Mouse (Mus musculus): ENCODE data around the gene Shf. TPM values are rescaled to one million over a fixed set of nuclear protein-coding genes. Genes with fewer than 3 reads are reported as not detected.
A peak's percentile ranks its signal among the peaks of the same experiment; 100 is the strongest.
"Not testable (repeated sequence)": the region's sequence is repeated elsewhere in the genome, so short reads cannot be mapped to it uniquely, and the experiment has no call there.

Gene Shf
- polyA plus RNA-seq, 1 experiment from 2014 or later: 2.3 TPM

- peaks cover 13% of the 10 kb centered on the region for H3K4me1 ChIP-seq
- WGBS: 70% methylated on average over 12 of the region's 12 CpGs
- no peak overlapping the region for H3K9ac ChIP-seq
- H3K27ac ChIP-seq: no peak overlapping the region
- no peak for ATAC-seq (ENCODE audit: insufficient read depth, low FRiP score, low read depth)
- H3K9me3 ChIP-seq: no peaks in the 10 kb centered on the region
- H3K4me3 ChIP-seq (replicated peaks): no peak overlapping the region
- no peak overlapping the region for H3K4me2 ChIP-seq
- H3K27me3 ChIP-seq (replicated peaks): no peaks in the 10 kb centered on the region
- H3K36me3 ChIP-seq: 0 out of 2 replicates have a peak, but pooled peaks cover 3% of the 10 kb centered on the region
Measured at GRCm38 (mm10) chr2:122354191-122354929, 14.6 kb downstream of the Shf start.

- Histone ChIP-seq H3K27me3 (replicated peaks) (no peaks in the 10 kb centered on the region), H3K9me3 (no peaks in the 10 kb centered on the region), H3K4me2 (no peak overlapping the region), H3K27ac (no peak overlapping the region), H3K4me1 (peaks cover 18% of the 10 kb centered on the region), H3K36me3 (0 out of 2 replicates have a peak, but pooled peaks cover 3% of the 10 kb centered on the region), H3K4me3 (replicated peaks) (no peak overlapping the region), H3K9ac (no peak overlapping the region)
- ATAC-seq (ENCODE audit: insufficient read depth, low FRiP score, low read depth): no peak
- WGBS: 86% methylated on average over 8 of the region's 8 CpGs
Measured at GRCm38 (mm10) chr2:122353765-122354164, 15.2 kb downstream of the Shf start.

- Histone ChIP-seq H3K4me1 (peaks cover 21% of the 10 kb centered on the region), H3K9me3 (no peaks in the 10 kb centered on the region), H3K27ac (no peak overlapping the region), H3K4me2 (no peak overlapping the region), H3K9ac (no peak overlapping the region), H3K36me3 (0 out of 2 replicates have a peak, but pooled peaks cover 3% of the 10 kb centered on the region), H3K4me3 (replicated peaks) (no peak overlapping the region), H3K27me3 (replicated peaks) (no peaks in the 10 kb centered on the region)
- WGBS: 74% methylated on average over 6 of the region's 6 CpGs
- ATAC-seq (ENCODE audit: insufficient read depth, low FRiP score, low read depth): no peak
Measured at GRCm38 (mm10) chr2:122352992-122353391, 16.0 kb downstream of the Shf start.

GRCm38 (mm10) chr2:122351931-122352329 lies 17.0 kb downstream of the Shf start:
- no peak overlapping the region for H3K4me2 ChIP-seq
- peak overlapping the region; percentile 8; the same call in 1 of the 2 replicates for H3K27ac ChIP-seq
- 66% methylated on average over 4 of the region's 4 CpGs for WGBS

GRCm38 (mm10) chr2:122351156-122351930 lies 17.6 kb downstream of the Shf start:
- no peak overlapping the region for H3K4me2 ChIP-seq
- 0 out of 2 replicates have a peak, but pooled peaks cover 3% of the 10 kb centered on the region for H3K36me3 ChIP-seq
- H3K4me3 ChIP-seq (replicated peaks): no peak overlapping the region
- H3K27ac ChIP-seq: 0 out of 2 replicates have a peak overlapping the region, but pooled peaks have one; percentile 8
- peaks cover 24% of the 10 kb centered on the region for H3K4me1 ChIP-seq
- H3K9ac ChIP-seq: no peak overlapping the region
- H3K27me3 ChIP-seq (replicated peaks): no peaks in the 10 kb centered on the region
- no peak for ATAC-seq (ENCODE audit: insufficient read depth, low FRiP score, low read depth)
- no peaks in the 10 kb centered on the region for H3K9me3 ChIP-seq
- WGBS: 65% methylated on average over 5 of the region's 5 CpGs

More at GRCm38 (mm10) chr2:122351931-122352329, 17.0 kb downstream of the Shf start:
- no peak overlapping the region for H3K4me3 ChIP-seq (replicated peaks)
- H3K9me3 ChIP-seq: no peaks in the 10 kb centered on the region
- peaks cover 24% of the 10 kb centered on the region for H3K4me1 ChIP-seq
- 0 out of 2 replicates have a peak, but pooled peaks cover 3% of the 10 kb centered on the region for H3K36me3 ChIP-seq
- no peaks in the 10 kb centered on the region for H3K27me3 ChIP-seq (replicated peaks)
- H3K9ac ChIP-seq: no peak overlapping the region
- no peak for ATAC-seq (ENCODE audit: insufficient read depth, low FRiP score, low read depth)

- Histone ChIP-seq H3K4me1 (peaks cover 24% of the 10 kb centered on the region), H3K27me3 (replicated peaks) (no peaks in the 10 kb centered on the region), H3K9ac (peak overlapping the region; percentile 76), H3K4me3 (replicated peaks) (peak overlapping the region; percentile 68), H3K9me3 (no peaks in the 10 kb centered on the region), H3K4me2 (peak overlapping the region; percentile 81), H3K36me3 (0 out of 2 replicates have a peak, but pooled peaks cover 3% of the 10 kb centered on the region), H3K27ac (peak overlapping the region; percentile 98)
- 12% methylated on average over 14 of the region's 14 CpGs for WGBS
- ATAC-seq (ENCODE audit: insufficient read depth, low FRiP score, low read depth): peak; percentile 51
Measured at GRCm38 (mm10) chr2:122349136-122349785, 19.7 kb downstream of the Shf start.

GRCm38 (mm10) chr2:122348531-122349131 lies 20.3 kb downstream of the Shf start:
- whole genome bisulfite sequencing: 0% methylated on average over 54 of the region's 63 CpGs
- H3K36me3 ChIP-seq: 0 out of 2 replicates have a peak, but pooled peaks cover under 1% of the 10 kb centered on the region
- H3K9ac ChIP-seq: peak overlapping the region; percentile 76
- H3K27me3 ChIP-seq (replicated peaks): no peaks in the 10 kb centered on the region
- H3K4me3 ChIP-seq (replicated peaks): peak overlapping the region; percentile 68
- H3K4me2 ChIP-seq: peak overlapping the region; percentile 81
- H3K27ac ChIP-seq: peak overlapping the region; percentile 98
- no peaks in the 10 kb centered on the region for H3K9me3 ChIP-seq
- H3K4me1 ChIP-seq: peaks cover 24% of the 10 kb centered on the region
- peak; percentile 85 for ATAC-seq (ENCODE audit: insufficient read depth, low FRiP score, low read depth)

- 87% methylated on average over 3 of the region's 3 CpGs for WGBS
- H3K4me2 ChIP-seq: no peak overlapping the region
- H3K4me1 ChIP-seq: peaks cover 24% of the 10 kb centered on the region
- H3K4me3 ChIP-seq (replicated peaks): no peak overlapping the region
- no peaks in the 10 kb centered on the region for H3K9me3 ChIP-seq
- H3K36me3 ChIP-seq: no peaks in the 10 kb centered on the region
- H3K27ac ChIP-seq: no peak overlapping the region
- no peaks in the 10 kb centered on the region for H3K27me3 ChIP-seq (replicated peaks)
- no peak overlapping the region for H3K9ac ChIP-seq
- no peak for ATAC-seq (ENCODE audit: insufficient read depth, low FRiP score, low read depth)
Measured at GRCm38 (mm10) chr2:122347257-122347656, 21.7 kb downstream of the Shf start.

GRCm38 (mm10) chr2:122346164-122346563 lies 22.8 kb downstream of the Shf start:
- not testable (repeated sequence) for H3K9me3 ChIP-seq; ATAC-seq (ENCODE audit: insufficient read depth, low FRiP score, low read depth); H3K27me3 ChIP-seq (replicated peaks); H3K36me3 ChIP-seq; H3K4me3 ChIP-seq (replicated peaks); H3K9ac ChIP-seq; H3K4me2 ChIP-seq
- H3K4me1 ChIP-seq: peaks cover 21% of the 10 kb centered on the region
- WGBS: 86% methylated on average over 6 of the region's 6 CpGs
- H3K27ac ChIP-seq: peak overlapping the region; percentile 70

- no peak for ATAC-seq (ENCODE audit: insufficient read depth, low FRiP score, low read depth)
- H3K9me3 ChIP-seq: no peaks in the 10 kb centered on the region
- no peak overlapping the region for H3K9ac ChIP-seq
- peaks cover 18% of the 10 kb centered on the region for H3K4me1 ChIP-seq
- WGBS: 71% methylated on average over 6 of the region's 6 CpGs
- H3K27me3 ChIP-seq (replicated peaks): no peaks in the 10 kb centered on the region
- H3K4me2 ChIP-seq: no peak overlapping the region
- peak overlapping the region; percentile 70 for H3K27ac ChIP-seq
- H3K4me3 ChIP-seq (replicated peaks): no peak overlapping the region
- no peaks in the 10 kb centered on the region for H3K36me3 ChIP-seq
Measured at GRCm38 (mm10) chr2:122345106-122345893, 23.7 kb downstream of the Shf start.

GRCm38 (mm10) chr2:122337291-122337690 lies 31.7 kb downstream of the Shf start:
- Histone ChIP-seq H3K36me3 (no peaks in the 10 kb centered on the region), H3K27me3 (replicated peaks) (no peaks in the 10 kb centered on the region), H3K9me3 (no peaks in the 10 kb centered on the region), H3K27ac (no peak overlapping the region), H3K9ac (no peak overlapping the region), H3K4me1 (0 out of 2 replicates have a peak, but pooled peaks cover 3% of the 10 kb centered on the region), H3K4me3 (replicated peaks) (no peak overlapping the region), H3K4me2 (no peak overlapping the region)
- 72% methylated on average over 21 of the region's 21 CpGs for WGBS
- no peak for ATAC-seq (ENCODE audit: insufficient read depth, low FRiP score, low read depth)

All from stomach, embryonic 15.5 days (tissue).